Mouse (Mus musculus) inflammation-experienced regulatory T-cells, adult 6 months (primary cell): ENCODE data around the gene Prok1. TPM values are rescaled to one million over a fixed set of nuclear protein-coding genes. Genes with fewer than 3 reads are reported as not detected.

Source experiments
- ATAC-seq: one replicate; pipeline ENCODE4 v1.8.0; 2017
- polyA plus RNA-seq, 3 experiments: library from polyadenylated mRNA; unstranded; fragments of 100-300 nt; shearing (Covaris generic); gene quantifications; one replicate each; pipeline ENCODE4 v1.2.1; 2017

The Prok1 gene
- polyA plus RNA-seq, 3 experiments from 2014 or later = 0.25 to 0.40 TPM; not detected in 1

DNA sequence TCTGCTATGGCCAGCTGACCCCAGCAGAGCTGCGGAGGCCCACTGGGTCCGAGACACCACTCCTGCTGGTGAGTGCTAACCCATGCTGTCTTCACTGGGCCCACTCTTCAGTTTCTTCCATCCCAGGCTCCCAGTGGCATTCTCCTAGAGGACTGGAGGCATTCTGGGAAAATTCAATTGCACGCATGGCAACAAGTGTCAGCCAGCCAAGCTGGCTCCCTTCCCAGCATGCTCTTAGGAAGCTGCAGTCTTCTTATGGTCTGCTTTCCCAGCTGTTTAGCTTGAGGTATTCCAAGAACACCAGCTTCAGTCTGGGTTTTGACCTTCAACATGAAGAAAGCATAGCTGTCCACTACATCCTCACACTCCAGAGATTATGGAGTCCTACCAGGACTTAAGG is 56.3 kb downstream of the Prok1 start:
- ATAC-seq = no peak

Other genes with a start within 250 kb of the Prok1 start
- gene Kcna3, start 203.5 kb downstream of the Prok1 start, polyA plus RNA-seq = 10 to 100 TPM in 2 of 3 experiments, 1 to 10 TPM in 1; 9.4 to 18.5 (median 14.0) TPM
- gene Kcna2, start 138.6 kb downstream of the Prok1 start, polyA plus RNA-seq = under 1 TPM; 0.06 to 0.38 (median 0.28) TPM
- not detected for gene Kcna10, start 56.7 kb downstream of the Prok1 start, polyA plus RNA-seq
- gene Cym, start 18.0 kb downstream of the Prok1 start, polyA plus RNA-seq = under 1 TPM in 1 of 3 experiments, not detected in 2; 0.49 TPM
- gene A630076J17Rik, start 9.1 kb downstream of the Prok1 start, polyA plus RNA-seq = under 1 TPM in 1 of 3 experiments, not detected in 2; 0.31 TPM
- 100 to 1,000 TPM; 181 to 254 (median 184) TPM for gene Lamtor5, start 39.2 kb upstream of the Prok1 start, polyA plus RNA-seq
- 1 to 10 TPM; 1.5 to 1.9 (median 1.6) TPM for gene Slc16a4, start 51.5 kb upstream of the Prok1 start, polyA plus RNA-seq
- gene Rbm15, start 94.0 kb upstream of the Prok1 start, polyA plus RNA-seq = 10 to 100 TPM; 14.5 to 20.3 (median 18.8) TPM
- not detected for gene Kcnc4, start 219.8 kb upstream of the Prok1 start, polyA plus RNA-seq